Mouse (Mus musculus) R1 (cell line): Measurements from ENCODE around the gene Celf2.

Experiments
- DNase-seq: peaks from one replicate; pipeline ENCODE4 v3.0.0-alpha.2; 2018; ENCODE audit warnings: low read depth, low spot score

The Celf2 gene

GRCm38 (mm10) chr2:7207691-7208504, 301.5 kb downstream of the Celf2 start:
- DNase-seq: no peak

GRCm38 (mm10) chr2:7193413-7193812, 315.9 kb downstream of the Celf2 start:
- DNase-seq: no peak

- no peak for DNase-seq
Observed at GRCm38 (mm10) chr2:7179186-7179585, 330.2 kb downstream of the Celf2 start.

- DNase-seq: no peak
Observed at GRCm38 (mm10) chr2:7173271-7174064, 335.9 kb downstream of the Celf2 start.

GRCm38 (mm10) chr2:7171087-7171696, 338.2 kb downstream of the Celf2 start:
- DNase-seq: no peak

GRCm38 (mm10) chr2:7165786-7166185, 343.6 kb downstream of the Celf2 start:
- no peak for DNase-seq

GRCm38 (mm10) chr2:7160108-7160507, 349.3 kb downstream of the Celf2 start:
- peak; percentile 2 for DNase-seq

GRCm38 (mm10) chr2:7147303-7147702, 362.1 kb downstream of the Celf2 start:
- no peak for DNase-seq

GRCm38 (mm10) chr2:7145541-7146043, 363.8 kb downstream of the Celf2 start:
- no peak for DNase-seq

GRCm38 (mm10) chr2:7144871-7145270, 364.5 kb downstream of the Celf2 start:
- no peak for DNase-seq

- DNase-seq: no peak
Observed at GRCm38 (mm10) chr2:7123366-7123765, 386.0 kb downstream of the Celf2 start.

- DNase-seq: no peak
Observed at GRCm38 (mm10) chr2:7115801-7116200, 393.6 kb downstream of the Celf2 start.

GRCm38 (mm10) chr2:7115161-7115560, 394.2 kb downstream of the Celf2 start:
- no peak for DNase-seq

- DNase-seq: no peak
Observed at GRCm38 (mm10) chr2:7113738-7114137, 395.6 kb downstream of the Celf2 start.

GRCm38 (mm10) chr2:7112156-7112813, 397.1 kb downstream of the Celf2 start:
- no peak for DNase-seq

- DNase-seq: no peak
Observed at GRCm38 (mm10) chr2:7093414-7093813, 415.9 kb downstream of the Celf2 start.

GRCm38 (mm10) chr2:7092641-7093040, 416.7 kb downstream of the Celf2 start:
- DNase-seq: no peak

GRCm38 (mm10) chr2:7090496-7090895, 418.9 kb downstream of the Celf2 start:
- no peak for DNase-seq

- DNase-seq: no peak
Observed at GRCm38 (mm10) chr2:7089069-7089834, 420.1 kb downstream of the Celf2 start.

- no peak for DNase-seq
Observed at GRCm38 (mm10) chr2:7088536-7088935, 420.8 kb downstream of the Celf2 start.

- DNase-seq: no peak
Observed at GRCm38 (mm10) chr2:7087480-7087879, 421.9 kb downstream of the Celf2 start.
